Mouse (Mus musculus) testis, adult 2 months (tissue): ENCODE measurements at regions not wholly inside any gene's neighbourhood (a gene's known extent, or its start where the extent isn't known, plus 50 kb on each side); places are given as distances from the start of the nearest gene placed in this dataset.

Source experiments
- CTCF ChIP-seq: fragments of 200-500 bp; IDR thresholded peaks from 2 replicates; pipeline ENCODE4 v1.5.1; 2012; ENCODE audit warnings: low read depth, mild to moderate bottlenecking, inconsistent platforms, low read length, moderate library complexity; ENCODE audit not compliant: control insufficient read depth, insufficient read depth, insufficient replicate concordance
- POLR2A ChIP-seq: fragments of 200-500 bp; IDR thresholded peaks from 2 replicates; pipeline ENCODE4 v1.6.1; 2012; ENCODE audit warnings: low read depth, mild to moderate bottlenecking, inconsistent platforms, low read length, moderate library complexity; ENCODE audit not compliant: control insufficient read depth

- no peak for TF ChIP-seq CTCF
- no peak for TF ChIP-seq POLR2A
Measured at GRCm38 (mm10) chr13:32426906-32427305, 88.4 kb upstream of the Gmds start.
